Mouse (Mus musculus) heart, embryonic 10.5 days (tissue): ENCODE results near the gene Gm21876. TPM values are rescaled to one million over a fixed set of nuclear protein-coding genes. Genes with fewer than 3 reads are reported as not detected.
"Not testable (repeated sequence)": the region's sequence is repeated elsewhere in the genome, so short reads cannot be mapped to it uniquely, and the experiment has no call there.

Experiments used
- DNase-seq: peaks from one replicate; pipeline ENCODE4 v3.0.0-alpha.2; 2017; ENCODE audit warnings: low spot score
- H3K27ac ChIP-seq: fragments of 300-500 bp; sonication (generic); 2 replicates; pipeline ENCODE4 v1.5.1; 2016; ENCODE audit warnings: mild to moderate bottlenecking
- H3K27me3 ChIP-seq: fragments of 300-500 bp; sonication (generic); 2 replicates; pipeline ENCODE4 v1.6.1; 2016; ENCODE audit warnings: mild to moderate bottlenecking; ENCODE audit not compliant: poor library complexity, insufficient read depth, severe bottlenecking
- H3K36me3 ChIP-seq: fragments of 300-500 bp; sonication (generic); 2 replicates; pipeline ENCODE4 v1.6.1; 2016; ENCODE audit warnings: mild to moderate bottlenecking, moderate library complexity
- H3K4me1 ChIP-seq: fragments of 300-500 bp; sonication (generic); 2 replicates; pipeline ENCODE4 v1.6.1; 2016; ENCODE audit warnings: mild to moderate bottlenecking
- H3K4me3 ChIP-seq: fragments of 300-500 bp; sonication (generic); 2 replicates; pipeline ENCODE4 v1.5.1; 2016; ENCODE audit warnings: mild to moderate bottlenecking, moderate library complexity
- H3K9me3 ChIP-seq: fragments of 300-500 bp; sonication (generic); 2 replicates; pipeline ENCODE4 v1.6.1; 2016; ENCODE audit warnings: mild to moderate bottlenecking, moderate library complexity
- WGBS: fragments of 180-500 bp; shearing (Covaris S2); methylation state at CpG from one replicate; pipeline ENCODE4 v1.1.7; 2016; 5-methylcytosine and 5-hydroxymethylcytosine counted together
- polyA plus RNA-seq: library from polyadenylated mRNA; unstranded; fragments of >200 nt; fragmentation: Nextera tagmentation; extraction: Ambion mirVana; gene quantifications from 2 replicates; pipeline ENCODE4 v1.2.1, GENCODE M21; 2016

Gene Gm21876
- polyA plus RNA-seq = not detected in 2 replicates

- no peaks in the 10 kb centered on the region for H3K4me1 ChIP-seq
- no peaks in the 10 kb centered on the region for H3K36me3 ChIP-seq
- WGBS = 65% methylated on average over 3 of the region's 3 CpGs
- no peak within 1 kb of the TSS for H3K4me3 ChIP-seq
- DNase-seq = no peak
- H3K27ac ChIP-seq = no peak within 1 kb of the TSS
- H3K27me3 ChIP-seq = no peaks in the 10 kb centered on the region
- H3K9me3 ChIP-seq = no peaks in the 10 kb centered on the region
Observed at GRCm38 (mm10) chrX:21175553-21175952, at the start of gene Gm21876. Gene Gm21876, minus strand, starts transcription at chrX:21175653.

- no peaks in the 10 kb centered on the region for H3K27me3 ChIP-seq
- 51% methylated on average over 3 of the region's 3 CpGs for WGBS
- no peaks in the 10 kb centered on the region for H3K4me1 ChIP-seq
- no peaks in the 10 kb centered on the region for H3K9me3 ChIP-seq
- H3K36me3 ChIP-seq = no peaks in the 10 kb centered on the region
- no peak overlapping the region for H3K4me3 ChIP-seq
- no peak for DNase-seq
- H3K27ac ChIP-seq = no peak overlapping the region
Observed at GRCm38 (mm10) chrX:21220422-21220821, 45.0 kb upstream of the Gm21876 start.

GRCm38 (mm10) chrX:21146675-21147074 is 28.8 kb downstream of the Gm21876 start:
- not testable (repeated sequence) for H3K9me3 ChIP-seq

More at GRCm38 (mm10) chrX:21146675-21147074, 28.8 kb downstream of the Gm21876 start:
- not testable (repeated sequence) for H3K27ac ChIP-seq, DNase-seq, H3K4me3 ChIP-seq, H3K4me1 ChIP-seq, H3K36me3 ChIP-seq, H3K27me3 ChIP-seq
- 85% methylated on average over 25 of the region's 25 CpGs for WGBS

Other genes starting within 250 kb of the Gm21876 start
- gene Cfp, start 244.1 kb downstream of the Gm21876 start, polyA plus RNA-seq = 2.0 and 3.0 TPM in 2 replicates
- 12.7 and 13.3 TPM in 2 replicates for gene Elk1, start 225.0 kb downstream of the Gm21876 start, polyA plus RNA-seq
- gene Uxt, start 213.6 kb downstream of the Gm21876 start, polyA plus RNA-seq = 63.1 and 65.5 TPM in 2 replicates
- 3.4 and 3.8 TPM in 2 replicates for gene Zfp182, start 113.3 kb downstream of the Gm21876 start, polyA plus RNA-seq
- gene Spaca5, start 107.2 kb downstream of the Gm21876 start, polyA plus RNA-seq = not detected in 2 replicates
- gene Zfp300, start 86.1 kb downstream of the Gm21876 start, polyA plus RNA-seq = 0.80 and 1.0 TPM in 2 replicates
- gene Ssxa1, start 59.8 kb downstream of the Gm21876 start, polyA plus RNA-seq = not detected in 2 replicates